Mouse (Mus musculus) c-Kit-negative CD71-positive TER-119-positive erythroid progenitor cells, embryonic 14.5 days (primary cell): Measurements from ENCODE around the gene Dars.
"Not testable (repeated sequence)": the region's sequence is repeated elsewhere in the genome, so short reads cannot be mapped to it uniquely, and the experiment has no call there.

Experiments used
- DNase-seq: peaks from one replicate; pipeline ENCODE4 v3.0.0-alpha.2; 2013; ENCODE audit warnings: low read depth, low spot score

Gene Dars

GRCm38 (mm10) chr1:128344232-128344631 lies 72.9 kb downstream of the Dars start:
- DNase-seq: no peak

- DNase-seq: no peak
These were observed 79.4 kb downstream of the Dars start for GRCm38 (mm10) chr1:128337708-128338320.

GRCm38 (mm10) chr1:128330313-128330712 lies 86.9 kb downstream of the Dars start:
- DNase-seq: no peak

- no peak for DNase-seq
These were observed 89.0 kb downstream of the Dars start, which contains the start of gene Lct for GRCm38 (mm10) chr1:128328218-128328617. Gene Lct (minus strand): TSS chr1:128328318.

- DNase-seq: no peak
These were observed 90.0 kb downstream of the Dars start for GRCm38 (mm10) chr1:128327165-128327564.

- DNase-seq: no peak
These were observed 92.4 kb downstream of the Dars start for GRCm38 (mm10) chr1:128324776-128325175.

GRCm38 (mm10) chr1:128323026-128323643 lies 94.0 kb downstream of the Dars start:
- no peak for DNase-seq

- not testable (repeated sequence) for DNase-seq
These were observed 97.9 kb downstream of the Dars start for GRCm38 (mm10) chr1:128319266-128319665.

- DNase-seq: no peak
These were observed 102.5 kb downstream of the Dars start for GRCm38 (mm10) chr1:128314665-128315064.
